Mouse (Mus musculus) liver, embryonic 15.5 days (tissue): ENCODE measurements around the gene Col4a3. TPM values are rescaled to one million over a fixed set of nuclear protein-coding genes. Genes with fewer than 3 reads are reported as not detected.

Experiments used
- polyA plus RNA-seq: library from polyadenylated mRNA; unstranded; fragments of >200 nt; fragmentation: Nextera tagmentation; extraction: Ambion mirVana; gene quantifications from 2 replicates; pipeline ENCODE4 v1.2.1, GENCODE M21; 2015

Gene Col4a3
- polyA plus RNA-seq, 1 experiment from 2014 or later: 0.21 TPM

Other genes with a start within 250 kb of the Col4a3 start
- gene Col4a4, start 72 bp upstream of the Col4a3 start, polyA plus RNA-seq: 0.13 and 0.14 TPM in 2 replicates
- 153 and 171 TPM in 2 replicates for gene Mff, start 138.0 kb downstream of the Col4a3 start, polyA plus RNA-seq
- 0.07 and 0.10 TPM in 2 replicates for gene Tm4sf20, start 181.5 kb downstream of the Col4a3 start, polyA plus RNA-seq
- gene Gm47791, start 184.3 kb downstream of the Col4a3 start, polyA plus RNA-seq: not detected in 2 replicates